Mouse (Mus musculus): ENCODE measurements at regions not wholly inside any gene's neighbourhood (a gene's known extent, or its start where the extent isn't known, plus 50 kb on each side); places are given as distances from the start of the nearest gene placed in this dataset.

GRCm38 (mm10) chr14:68246966-68247365 lies 1047.1 kb downstream of the Synb start:
- no peak for DNase-seq (ENCODE audit: low spot score in 2 of 2)

- DNase-seq (ENCODE audit: low spot score in 2 of 2), result no peak
Measured at GRCm38 (mm10) chr14:68240146-68240545, 1054.0 kb downstream of the Synb start.

- DNase-seq (ENCODE audit: low spot score in 2 of 2), result no peak
Measured at GRCm38 (mm10) chr14:68224152-68224551, 1069.9 kb downstream of the Synb start.

- DNase-seq (ENCODE audit: low spot score in 2 of 2), result no peak
Measured at GRCm38 (mm10) chr14:68219025-68219595, 1075.0 kb downstream of the Synb start.

GRCm38 (mm10) chr14:68218471-68218870 lies 1075.6 kb downstream of the Synb start:
- DNase-seq (ENCODE audit: low spot score in 2 of 2), result no peak

GRCm38 (mm10) chr14:68217986-68218385 lies 1076.1 kb downstream of the Synb start:
- DNase-seq (ENCODE audit: low spot score in 2 of 2), result no peak

GRCm38 (mm10) chr14:68213879-68214278 lies 1080.2 kb downstream of the Synb start:
- no peak for DNase-seq (ENCODE audit: low spot score in 2 of 2)

- DNase-seq (ENCODE audit: low spot score in 2 of 2), result no peak
Measured at GRCm38 (mm10) chr14:68198802-68199201, 1095.3 kb downstream of the Synb start.

- DNase-seq (ENCODE audit: low spot score in 2 of 2), result no peak
Measured at GRCm38 (mm10) chr14:68197470-68197800, 1096.7 kb downstream of the Synb start.

- no peak for DNase-seq (ENCODE audit: low spot score in 2 of 2)
Measured at GRCm38 (mm10) chr14:68196762-68197469, 1097.2 kb downstream of the Synb start.

GRCm38 (mm10) chr14:68196201-68196600 lies 1097.9 kb downstream of the Synb start:
- no peak for DNase-seq (ENCODE audit: low spot score in 2 of 2)

- DNase-seq (ENCODE audit: low spot score in 2 of 2), result no peak
Measured at GRCm38 (mm10) chr14:68189876-68190275, 1104.2 kb downstream of the Synb start.

- no peak for DNase-seq (ENCODE audit: low spot score in 2 of 2)
Measured at GRCm38 (mm10) chr14:68188325-68188724, 1105.8 kb downstream of the Synb start.

- no peak for DNase-seq (ENCODE audit: low spot score in 2 of 2)
Measured at GRCm38 (mm10) chr14:68182606-68183005, 1111.5 kb downstream of the Synb start.

- DNase-seq (ENCODE audit: low spot score in 2 of 2), result no peak
Measured at GRCm38 (mm10) chr14:68181168-68181567, 1112.9 kb downstream of the Synb start.
